Mouse (Mus musculus) hindbrain, embryonic 16.5 days (tissue): ENCODE results near the gene Kl. TPM values are rescaled to one million over a fixed set of nuclear protein-coding genes. Genes with fewer than 3 reads are reported as not detected.

Experiments
- ATAC-seq: fragments of 200-750 bp; cut with Nextera tagmentation; 2 replicates; pipeline ENCODE4 v1.8.0; 2017; ENCODE audit warnings: moderate TSS enrichment, moderate library complexity
- H3K27ac ChIP-seq: fragments of 300-500 bp; sonication (generic); 2 replicates; pipeline ENCODE4 v1.5.1; 2014; ENCODE audit warnings: low read depth, mild to moderate bottlenecking, control low read depth, low read length, moderate library complexity
- H3K27me3 ChIP-seq: fragments of 300-500 bp; sonication (generic); replicated peaks from 2 replicates; pipeline ENCODE4 v1.6.1; 2014; ENCODE audit warnings: low read length; ENCODE audit not compliant: control insufficient read depth, insufficient read depth
- H3K36me3 ChIP-seq: fragments of 300-500 bp; sonication (generic); 2 replicates; pipeline ENCODE4 v1.6.1; 2014; ENCODE audit warnings: mild to moderate bottlenecking, low read length, moderate library complexity, mixed read lengths; ENCODE audit not compliant: control insufficient read depth, insufficient read depth
- H3K4me1 ChIP-seq: fragments of 300-500 bp; sonication (generic); 2 replicates; pipeline ENCODE4 v1.6.1; 2014; ENCODE audit warnings: low read depth, low read length; ENCODE audit not compliant: control insufficient read depth, insufficient read depth
- H3K4me2 ChIP-seq: fragments of 300-500 bp; sonication (generic); 2 replicates; pipeline ENCODE4 v1.6.1; 2014; ENCODE audit warnings: mild to moderate bottlenecking, low read length, control low read depth, moderate library complexity
- H3K4me3 ChIP-seq: fragments of 300-500 bp; sonication (generic); 2 replicates; pipeline ENCODE4 v1.5.1; 2014; ENCODE audit warnings: mild to moderate bottlenecking, low read length, control low read depth, moderate library complexity
- H3K9ac ChIP-seq: fragments of 300-500 bp; sonication (generic); 2 replicates; pipeline ENCODE4 v1.6.1; 2014; ENCODE audit warnings: low read depth, mild to moderate bottlenecking, control low read depth, low read length, moderate library complexity
- H3K9me3 ChIP-seq: fragments of 300-500 bp; sonication (generic); 2 replicates; pipeline ENCODE4 v1.6.1; 2014; ENCODE audit warnings: mild to moderate bottlenecking, low read length, moderate library complexity; ENCODE audit not compliant: control insufficient read depth
- WGBS: fragments of 180-500 bp; shearing (Covaris S2); extraction: QIAGEN DNeasy Blood & Tissue Kit; methylation state at CpG from one replicate; pipeline ENCODE4 v1.1.7; 2014; 5-methylcytosine and 5-hydroxymethylcytosine counted together
- polyA plus RNA-seq: library from polyadenylated mRNA; unstranded; fragments of >200 nt; fragmentation: Nextera tagmentation; extraction: Ambion mirVana; gene quantifications from 2 replicates; pipeline ENCODE4 v1.2.1, GENCODE M21; 2015

Gene Kl
- polyA plus RNA-seq, 1 experiment from 2014 or later: 1.3 TPM

- peaks cover 2% of the 10 kb centered on the region; the same call in 1 of the 2 replicates for H3K27me3 ChIP-seq
- H3K4me3 ChIP-seq: peak overlapping the region; percentile 58
- H3K36me3 ChIP-seq: no peaks in the 10 kb centered on the region
- WGBS: 1% methylated on average over 73 of the region's 89 CpGs
- H3K4me2 ChIP-seq: peak overlapping the region; percentile 79
- ATAC-seq: peak; percentile 88
- no peaks in the 10 kb centered on the region for H3K9me3 ChIP-seq
- peak overlapping the region; percentile 68 for H3K9ac ChIP-seq
- peaks cover 9% of the 10 kb centered on the region; the same call in 1 of the 2 replicates for H3K4me1 ChIP-seq
- H3K27ac ChIP-seq: 0 out of 2 replicates have a peak overlapping the region, but pooled peaks have one; percentile 27
These were observed 488 bp downstream of the Kl start for GRCm38 (mm10) chr5:150952669-150953521.

- Histone ChIP-seq H3K9ac (no peak overlapping the region), H3K27ac (no peak overlapping the region), H3K27me3 (peaks cover 2% of the 10 kb centered on the region; the same call in 1 of the 2 replicates), H3K36me3 (no peaks in the 10 kb centered on the region), H3K4me2 (no peak overlapping the region), H3K9me3 (no peaks in the 10 kb centered on the region), H3K4me1 (peaks cover 9% of the 10 kb centered on the region; the same call in 1 of the 2 replicates), H3K4me3 (no peak overlapping the region)
- no peak for ATAC-seq
- WGBS: 78% methylated on average over 9 of the region's 9 CpGs
These were observed 2.4 kb downstream of the Kl start for GRCm38 (mm10) chr5:150954791-150955190.

GRCm38 (mm10) chr5:150959861-150960260 lies 7.5 kb downstream of the Kl start:
- H3K9me3 ChIP-seq: no peaks in the 10 kb centered on the region
- WGBS: 94% methylated on average over 1 of the region's 1 CpGs
- H3K4me2 ChIP-seq: no peak overlapping the region
- H3K9ac ChIP-seq: no peak overlapping the region
- no peak overlapping the region for H3K27ac ChIP-seq
- H3K4me3 ChIP-seq: no peak overlapping the region
- H3K4me1 ChIP-seq: no peaks in the 10 kb centered on the region
- no peaks in the 10 kb centered on the region for H3K36me3 ChIP-seq
- ATAC-seq: no peak
- no peaks in the 10 kb centered on the region for H3K27me3 ChIP-seq

GRCm38 (mm10) chr5:150961615-150962014 lies 9.2 kb downstream of the Kl start:
- no peaks in the 10 kb centered on the region for H3K27me3 ChIP-seq
- H3K36me3 ChIP-seq: no peaks in the 10 kb centered on the region
- no peak overlapping the region for H3K9ac ChIP-seq
- no peak overlapping the region for H3K4me3 ChIP-seq
- no peak overlapping the region for H3K4me2 ChIP-seq
- H3K9me3 ChIP-seq: no peaks in the 10 kb centered on the region
- no peaks in the 10 kb centered on the region for H3K4me1 ChIP-seq
- no peak for ATAC-seq
- WGBS: 90% methylated on average over 1 of the region's 1 CpGs
- no peak overlapping the region for H3K27ac ChIP-seq

GRCm38 (mm10) chr5:150962756-150963155 lies 10.3 kb downstream of the Kl start:
- H3K9me3 ChIP-seq: no peaks in the 10 kb centered on the region
- no peak overlapping the region for H3K9ac ChIP-seq
- no peak overlapping the region for H3K4me2 ChIP-seq
- no peak overlapping the region for H3K4me3 ChIP-seq
- H3K27me3 ChIP-seq: no peaks in the 10 kb centered on the region
- no peak for ATAC-seq
- H3K27ac ChIP-seq: no peak overlapping the region
- no peaks in the 10 kb centered on the region for H3K4me1 ChIP-seq
- no peaks in the 10 kb centered on the region for H3K36me3 ChIP-seq
- 85% methylated on average over 1 of the region's 1 CpGs for WGBS

GRCm38 (mm10) chr5:150967925-150968324 lies 15.5 kb downstream of the Kl start:
- Histone ChIP-seq H3K4me2 (no peak overlapping the region), H3K4me3 (no peak overlapping the region), H3K9me3 (no peaks in the 10 kb centered on the region), H3K4me1 (0 out of 2 replicates have a peak, but pooled peaks cover 3% of the 10 kb centered on the region), H3K9ac (no peak overlapping the region), H3K27ac (no peak overlapping the region), H3K36me3 (no peaks in the 10 kb centered on the region), H3K27me3 (no peaks in the 10 kb centered on the region)
- ATAC-seq: no peak
- WGBS: 98% methylated on average over 2 of the region's 2 CpGs

- no peak for ATAC-seq
- Histone ChIP-seq H3K9ac (no peak overlapping the region), H3K27ac (no peak overlapping the region), H3K4me2 (no peak overlapping the region), H3K4me3 (no peak overlapping the region), H3K4me1 (0 out of 2 replicates have a peak, but pooled peaks cover 3% of the 10 kb centered on the region), H3K27me3 (no peaks in the 10 kb centered on the region), H3K36me3 (no peaks in the 10 kb centered on the region), H3K9me3 (no peaks in the 10 kb centered on the region)
- 77% methylated on average over 3 of the region's 3 CpGs for WGBS
These were observed 18.1 kb downstream of the Kl start for GRCm38 (mm10) chr5:150970551-150970950.

GRCm38 (mm10) chr5:150971126-150971525 lies 18.7 kb downstream of the Kl start:
- H3K9ac ChIP-seq: no peak overlapping the region
- H3K4me1 ChIP-seq: 0 out of 2 replicates have a peak, but pooled peaks cover 3% of the 10 kb centered on the region
- no peak for ATAC-seq
- no peaks in the 10 kb centered on the region for H3K9me3 ChIP-seq
- no peak overlapping the region for H3K27ac ChIP-seq
- H3K36me3 ChIP-seq: no peaks in the 10 kb centered on the region
- H3K4me3 ChIP-seq: no peak overlapping the region
- H3K4me2 ChIP-seq: no peak overlapping the region
- H3K27me3 ChIP-seq: no peaks in the 10 kb centered on the region
- WGBS: 53% methylated on average over 6 of the region's 6 CpGs

GRCm38 (mm10) chr5:150974226-150974625 lies 21.8 kb downstream of the Kl start:
- Histone ChIP-seq H3K27ac (no peak overlapping the region), H3K36me3 (no peaks in the 10 kb centered on the region), H3K9ac (no peak overlapping the region), H3K4me3 (no peak overlapping the region), H3K4me2 (no peak overlapping the region), H3K4me1 (0 out of 2 replicates have a peak, but pooled peaks cover 3% of the 10 kb centered on the region), H3K9me3 (no peaks in the 10 kb centered on the region), H3K27me3 (no peaks in the 10 kb centered on the region)
- no peak for ATAC-seq
- WGBS: 66% methylated on average over 3 of the region's 3 CpGs
